Mouse (Mus musculus): ENCODE data around the gene Stk33. TPM values are rescaled to one million over a fixed set of nuclear protein-coding genes. Genes with fewer than 3 reads are reported as not detected.
"Not testable (repeated sequence)": the region's sequence is repeated elsewhere in the genome, so short reads cannot be mapped to it uniquely, and the experiment has no call there.

Gene Stk33
- total RNA-seq, 2 experiments from 2014 or later: not detected

- DNase-seq; intact Hi-C loops (cut with DNase I; ENCODE audit: low total_unique reads): not testable (repeated sequence)
Observed at GRCm38 (mm10) chr7:109373556-109373955, 65.3 kb downstream of the Stk33 start.

DNA sequence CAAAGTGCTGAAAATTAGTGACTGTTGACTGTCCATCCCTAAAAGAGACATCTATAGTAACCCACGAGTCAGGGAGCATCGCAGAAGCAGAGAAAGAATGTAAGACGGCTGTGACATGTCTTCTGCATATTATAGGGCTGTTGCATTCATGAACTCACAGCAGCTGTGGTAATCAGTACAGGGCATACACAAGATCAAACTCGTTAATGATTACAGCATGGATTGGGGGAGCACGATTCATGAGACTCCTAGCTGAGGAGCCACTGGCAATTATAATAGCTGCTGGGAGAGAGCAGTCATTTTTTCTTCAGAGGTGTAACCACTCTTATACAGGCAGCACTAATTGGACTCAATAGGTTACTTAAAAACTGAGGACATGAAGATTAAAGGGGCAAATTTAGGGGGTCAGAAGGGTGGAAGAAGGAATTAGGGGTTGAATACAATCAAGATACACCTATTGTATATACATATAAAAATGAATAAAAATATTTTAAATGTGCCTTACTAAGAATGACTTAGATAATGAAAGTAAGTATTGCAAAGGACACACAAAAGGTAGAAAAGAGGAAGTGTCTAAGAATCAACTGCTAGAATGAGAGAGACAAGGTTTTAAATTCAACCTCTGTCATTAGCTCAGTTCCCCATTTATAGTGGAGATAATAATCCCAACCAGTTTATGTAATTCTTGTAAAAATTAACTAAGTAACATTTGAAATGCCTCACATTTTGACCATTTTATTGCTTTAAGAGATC is 80.3 kb downstream of the Stk33 start:
- intact Hi-C loops (cut with DNase I; ENCODE audit: low total_unique reads): no loop called here
- DNase-seq: no peak

DNA sequence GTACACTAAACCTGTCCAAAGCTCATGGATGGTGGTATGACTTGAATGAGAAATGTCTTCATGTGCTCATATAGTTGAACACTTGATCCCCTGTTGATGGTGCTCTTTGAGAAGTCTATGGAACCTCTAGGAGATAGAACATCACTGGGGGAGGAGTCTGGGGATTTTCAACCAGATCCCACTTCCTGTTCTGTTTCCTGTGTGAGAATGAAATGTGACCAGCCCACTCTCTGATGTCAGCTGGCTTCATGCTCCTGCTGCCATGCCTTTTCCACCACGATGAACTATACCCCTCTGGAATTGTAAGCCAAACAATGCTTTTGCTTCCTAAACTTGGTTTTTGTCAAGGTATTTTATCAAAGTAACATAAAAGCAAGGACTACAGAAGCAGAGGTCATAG is 81.0 kb downstream of the Stk33 start:
- intact Hi-C loops (cut with DNase I; ENCODE audit: low total_unique reads): no loop called here
- no peak for DNase-seq

DNA sequence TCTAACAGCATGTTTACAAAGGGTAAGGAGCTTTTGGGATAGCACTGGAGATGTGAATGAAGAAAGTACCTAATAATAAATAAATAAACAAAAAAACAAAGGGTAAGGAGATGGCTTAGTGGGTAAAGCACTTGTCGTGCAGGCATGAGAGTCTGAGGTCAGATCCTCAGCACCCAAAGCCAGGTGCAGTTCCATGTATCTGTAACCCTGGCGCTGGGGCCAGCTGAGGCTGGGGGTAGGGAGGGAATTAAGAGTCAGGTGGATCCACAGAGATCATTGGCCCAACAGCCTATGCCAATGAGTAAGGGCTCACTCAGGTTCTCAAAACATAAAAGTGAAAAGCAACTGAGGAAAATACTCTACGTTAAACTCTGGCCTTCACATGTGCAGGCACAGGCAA is 91.6 kb downstream of the Stk33 start:
- DNase-seq: no peak
- intact Hi-C loops (cut with DNase I; ENCODE audit: low total_unique reads): no loop called here

DNA sequence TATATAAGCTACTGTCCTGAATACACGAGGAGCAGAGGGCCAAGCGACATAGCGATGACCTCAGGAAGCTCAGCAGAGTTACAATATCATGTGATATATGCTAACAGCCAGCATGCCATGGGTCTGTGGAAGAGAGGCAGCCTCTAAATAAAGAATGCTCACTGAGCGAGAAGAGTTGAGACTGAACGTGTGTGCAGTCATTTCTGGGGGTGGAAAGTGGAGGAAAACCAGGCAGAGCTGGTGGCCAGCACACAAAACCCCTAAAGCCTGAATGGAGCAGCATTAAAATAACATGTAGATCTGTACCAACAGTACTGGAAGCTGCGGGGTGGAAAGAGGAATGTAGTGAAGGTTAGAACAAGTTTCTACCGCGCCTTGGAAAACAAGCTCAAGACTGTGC is 107.2 kb downstream of the Stk33 start:
- intact Hi-C loops (cut with DNase I; ENCODE audit: low total_unique reads): no loop called here

GRCm38 (mm10) chr7:109328772-109329171 is 110.1 kb downstream of the Stk33 start:
- DNase-seq: no peak
- intact Hi-C loops (cut with DNase I; ENCODE audit: low total_unique reads): no loop called here

More for the DNA sequence above, 107.2 kb downstream of the Stk33 start:
- no peak for DNase-seq

GRCm38 (mm10) chr7:109326813-109327212 is 112.1 kb downstream of the Stk33 start:
- intact Hi-C loops (cut with DNase I; ENCODE audit: low total_unique reads): no loop called here
- DNase-seq: no peak

- no peak for DNase-seq
- intact Hi-C loops (cut with DNase I; ENCODE audit: low total_unique reads): no loop called here
Observed at GRCm38 (mm10) chr7:109325731-109326130, 113.2 kb downstream of the Stk33 start.

GRCm38 (mm10) chr7:109325169-109325568 is 113.7 kb downstream of the Stk33 start:
- intact Hi-C loops (cut with DNase I; ENCODE audit: low total_unique reads): no loop called here
- DNase-seq: no peak

GRCm38 (mm10) chr7:109309506-109309905 is 129.4 kb downstream of the Stk33 start:
- intact Hi-C loops (cut with DNase I; ENCODE audit: low total_unique reads): no loop called here

GRCm38 (mm10) chr7:109295807-109296206 is 143.1 kb downstream of the Stk33 start:
- DNase-seq: no peak
- intact Hi-C loops (cut with DNase I; ENCODE audit: low total_unique reads): no loop called here

More at GRCm38 (mm10) chr7:109309506-109309905, 129.4 kb downstream of the Stk33 start:
- DNase-seq: no peak

DNA sequence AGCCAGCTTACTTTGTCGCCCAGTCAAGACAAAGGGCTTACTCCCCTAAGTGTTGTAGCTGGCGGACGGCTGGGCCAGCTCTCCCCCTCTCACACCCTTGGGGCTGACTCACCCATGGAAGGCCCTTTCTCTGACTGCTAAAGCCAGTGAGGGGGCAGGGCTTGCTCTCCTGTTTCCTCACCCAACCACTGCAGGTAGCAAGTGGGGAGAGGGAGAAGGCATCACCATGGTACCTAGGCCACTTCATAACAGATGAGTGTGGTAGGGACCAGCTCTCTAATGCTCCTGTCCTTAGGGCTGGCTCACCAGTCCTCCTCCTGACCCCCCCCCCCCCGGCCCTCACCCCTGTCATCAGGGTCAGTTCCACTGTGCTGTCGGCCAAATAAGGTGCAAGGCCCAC is 143.5 kb downstream of the Stk33 start:
- intact Hi-C loops (cut with DNase I; ENCODE audit: low total_unique reads): no loop called here
- DNase-seq: no peak

GRCm38 (mm10) chr7:109290501-109290900 is 148.4 kb downstream of the Stk33 start:
- no peak for DNase-seq
- intact Hi-C loops (cut with DNase I; ENCODE audit: low total_unique reads): no loop called here

DNA sequence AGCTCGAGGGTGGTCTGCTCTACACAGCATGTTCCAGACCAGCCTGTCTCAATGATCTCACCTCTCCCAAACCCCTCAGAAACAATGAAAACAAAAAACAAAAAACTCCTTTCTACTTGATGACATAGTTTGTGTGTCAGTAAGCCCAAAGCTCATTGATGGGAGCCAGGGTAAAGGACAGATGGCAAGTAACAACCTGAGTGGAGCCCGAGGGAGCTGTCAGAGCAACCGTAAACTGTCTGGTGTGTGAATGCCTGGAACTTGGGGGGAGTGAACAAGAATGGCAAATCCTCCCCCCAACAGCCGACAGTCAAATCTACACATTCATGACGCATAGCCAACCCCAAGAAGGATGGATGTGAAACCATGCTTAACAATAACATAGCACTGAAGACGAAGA is 149.8 kb downstream of the Stk33 start:
- DNase-seq: no peak
- intact Hi-C loops (cut with DNase I; ENCODE audit: low total_unique reads): no loop called here

DNA sequence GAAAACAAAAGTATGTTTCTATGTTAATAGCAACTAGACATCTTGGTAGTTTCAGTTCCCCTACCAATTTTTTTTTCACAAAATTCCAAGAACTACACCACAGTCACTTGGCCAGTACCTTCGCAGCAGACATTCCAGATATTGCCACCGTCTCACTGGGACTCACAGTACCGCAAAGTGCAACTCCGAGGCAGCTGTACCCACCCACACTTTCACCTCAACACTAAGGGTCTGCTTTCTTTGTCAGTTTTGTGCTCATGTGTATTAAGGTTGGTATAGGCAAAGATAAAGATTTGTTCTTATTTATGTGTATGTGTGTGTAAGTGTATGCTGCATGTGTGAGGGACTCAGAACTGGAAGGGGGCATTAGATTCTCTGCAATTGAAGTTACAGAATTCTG is 156.8 kb downstream of the Stk33 start:
- intact Hi-C loops (cut with DNase I; ENCODE audit: low total_unique reads): no loop called here
- DNase-seq: no peak

GRCm38 (mm10) chr7:109276622-109277021 is 162.3 kb downstream of the Stk33 start:
- peak; percentile 13 for DNase-seq
- intact Hi-C loops (cut with DNase I; ENCODE audit: low total_unique reads): no loop called here

- intact Hi-C loops (cut with DNase I; ENCODE audit: low total_unique reads): no loop called here
- no peak for DNase-seq
Observed at GRCm38 (mm10) chr7:109275901-109276300, 163.0 kb downstream of the Stk33 start.

- DNase-seq: no peak
- intact Hi-C loops (cut with DNase I; ENCODE audit: low total_unique reads): no loop called here
Observed at GRCm38 (mm10) chr7:109275151-109275550, 163.7 kb downstream of the Stk33 start.

- intact Hi-C loops (cut with DNase I; ENCODE audit: low total_unique reads): no loop called here
- no peak for DNase-seq
Observed at GRCm38 (mm10) chr7:109274289-109274688, 164.6 kb downstream of the Stk33 start.

DNA sequence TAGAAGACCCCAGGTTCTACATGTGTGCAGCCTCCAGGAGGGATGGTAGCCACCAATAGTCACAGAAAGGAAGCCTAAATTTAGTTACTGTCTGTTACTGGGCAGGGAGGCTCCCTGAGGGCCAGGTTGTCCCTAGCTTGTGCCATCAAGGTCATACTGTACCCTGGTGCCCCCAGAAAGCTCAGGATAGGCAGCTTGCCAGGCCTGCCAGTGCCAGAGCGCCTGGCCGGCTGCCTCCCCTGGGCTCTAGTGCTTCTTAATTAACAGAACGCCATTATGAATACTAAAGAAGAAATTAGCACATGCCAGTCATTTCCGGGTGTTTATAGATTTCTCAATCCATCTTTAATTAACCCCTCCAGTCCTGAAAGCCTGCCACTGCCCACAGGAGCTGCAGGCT is 169.8 kb downstream of the Stk33 start:
- intact Hi-C loops (cut with DNase I; ENCODE audit: low total_unique reads): no loop called here
- DNase-seq: no peak

GRCm38 (mm10) chr7:109267370-109267769 is 171.5 kb downstream of the Stk33 start:
- no peak for DNase-seq
- intact Hi-C loops (cut with DNase I; ENCODE audit: low total_unique reads): no loop called here

GRCm38 (mm10) chr7:109266181-109266580 is 172.7 kb downstream of the Stk33 start:
- no peak for DNase-seq
- intact Hi-C loops (cut with DNase I; ENCODE audit: low total_unique reads): no loop called here

Data from gastrocnemius, postnatal 14 days (tissue).